Mouse (Mus musculus): ENCODE data around the gene Ppil1. TPM values are rescaled to one million over a fixed set of nuclear protein-coding genes. Genes with fewer than 3 reads are reported as not detected.
"Not testable (repeated sequence)": the region's sequence is repeated elsewhere in the genome, so short reads cannot be mapped to it uniquely, and the experiment has no call there.

Ppil1 gene
- total RNA-seq, 4 experiments from 2014 or later = 16.1 to 18.5 (median 16.4) TPM

GRCm38 (mm10) chr17:29281541-29281940, 17.6 kb upstream of the Ppil1 start:
- DNase-seq (ENCODE audit: low spot score in 2 of 2) = no peak

- DNase-seq (ENCODE audit: low spot score in 2 of 2) = no peak
Measured at GRCm38 (mm10) chr17:29280422-29280821, 16.4 kb upstream of the Ppil1 start.

- no peak for DNase-seq (ENCODE audit: low spot score in 2 of 2)
Measured at GRCm38 (mm10) chr17:29273889-29274288, 9.9 kb upstream of the Ppil1 start.

DNA sequence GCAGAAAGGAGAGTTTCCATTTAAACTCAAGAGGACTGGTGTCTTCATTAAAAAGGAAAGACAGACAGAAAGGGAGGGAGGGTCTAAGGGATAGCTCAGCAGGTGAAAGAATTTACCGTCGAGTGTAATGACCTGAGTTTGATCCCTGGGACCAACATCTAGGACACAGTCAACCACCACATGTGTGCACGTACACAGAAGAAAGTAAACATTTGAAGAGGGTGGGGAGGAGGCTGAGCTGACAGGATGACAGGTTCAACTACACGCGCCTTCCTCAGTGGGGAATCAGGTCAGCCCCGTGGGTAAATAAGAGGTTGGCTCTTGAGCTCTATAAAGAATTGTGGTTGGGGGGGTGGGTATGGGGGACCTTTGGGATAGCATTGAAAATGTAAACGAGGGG, 9.2 kb upstream of the Ppil1 start:
- DNase-seq (ENCODE audit: low spot score in 2 of 2) = no peak

DNA sequence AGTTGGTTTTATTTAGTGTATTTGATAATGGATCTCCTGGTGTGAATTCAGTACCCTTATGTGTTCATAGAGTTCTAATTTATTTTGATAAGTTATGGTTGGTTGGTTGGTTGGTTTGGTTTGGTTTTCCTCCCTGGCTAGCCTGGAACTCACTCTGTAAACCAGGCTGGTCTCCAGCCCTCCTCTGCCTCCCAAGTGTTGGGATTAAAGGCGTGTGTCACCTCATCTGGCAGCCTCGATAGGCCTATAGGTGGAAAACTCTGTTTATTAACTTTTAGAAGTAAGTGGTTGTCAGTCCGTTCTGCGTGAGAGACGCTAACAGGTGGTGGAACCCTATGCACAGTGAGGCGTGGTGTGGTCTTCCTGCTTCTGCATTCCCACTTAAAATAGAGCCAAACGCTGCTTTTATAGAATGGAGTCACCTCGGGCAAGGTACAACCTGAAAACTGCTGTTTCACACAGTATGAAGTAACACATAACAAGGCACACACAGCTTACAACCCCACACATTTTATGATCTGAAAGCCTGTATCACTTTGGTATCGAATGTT, 6.2 kb upstream of the Ppil1 start:
- no peak for DNase-seq (ENCODE audit: low spot score in 2 of 2)

DNA sequence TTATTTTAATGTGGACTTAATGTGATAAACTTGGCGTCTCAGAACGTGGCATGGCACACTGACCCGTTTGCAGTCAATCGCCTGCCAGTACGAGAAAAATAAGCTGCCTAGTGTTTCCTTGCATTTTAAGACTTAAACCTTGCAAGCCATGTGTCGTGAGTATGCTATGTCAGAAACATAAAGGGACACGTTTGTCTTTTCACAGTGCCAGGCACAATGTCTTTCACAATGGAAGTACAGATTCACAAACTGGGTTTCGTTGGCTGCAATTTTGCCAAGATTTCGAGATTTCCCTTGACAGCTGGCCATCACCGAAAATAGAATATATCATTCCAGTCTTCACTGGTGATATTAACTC, 5.3 kb upstream of the Ppil1 start:
- no peak for DNase-seq (ENCODE audit: low spot score in 2 of 2)

DNA sequence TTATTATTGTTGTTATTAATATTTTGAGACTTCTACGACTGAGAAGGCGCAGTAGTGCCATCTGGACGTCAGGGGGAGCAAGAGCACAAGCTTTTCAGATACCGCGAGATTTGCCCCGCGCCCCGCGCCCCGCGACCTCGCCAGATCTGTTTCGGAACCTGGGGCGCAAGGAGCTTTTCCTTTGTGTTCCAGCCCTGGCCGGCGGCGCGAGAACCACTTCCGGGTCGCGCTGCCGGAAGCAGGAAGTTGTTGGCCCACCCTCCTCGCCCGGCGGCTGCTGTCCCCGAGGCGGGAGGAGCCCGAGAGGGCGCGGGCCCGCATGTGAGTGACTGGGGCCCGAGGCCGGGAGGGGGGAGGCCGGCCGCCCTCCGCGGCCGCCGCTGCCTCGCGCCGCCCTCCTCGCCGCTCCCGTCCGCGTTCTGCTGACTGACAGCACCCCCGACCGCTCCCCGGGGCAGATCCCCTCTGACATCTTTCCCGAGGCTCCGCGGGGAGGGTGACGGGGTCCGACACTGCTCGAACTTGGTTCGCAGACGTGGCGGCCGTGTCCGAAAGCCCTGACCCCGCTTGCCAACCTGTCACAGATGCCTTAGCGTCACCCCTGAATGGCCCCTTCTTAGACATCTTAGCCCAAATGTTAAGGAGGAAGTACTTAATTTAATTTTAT, 4.8 kb upstream of the Ppil1 start, which contains the start of gene BC004004:
Gene BC004004 (plus strand): TSS at position 107 of the 667 bp plus-strand sequence.
- peak; percentile 94 to 95 for DNase-seq (ENCODE audit: low spot score in 2 of 2)

GRCm38 (mm10) chr17:29267931-29268681, 4.1 kb upstream of the Ppil1 start:
- no peak for DNase-seq (ENCODE audit: low spot score in 2 of 2)

DNA sequence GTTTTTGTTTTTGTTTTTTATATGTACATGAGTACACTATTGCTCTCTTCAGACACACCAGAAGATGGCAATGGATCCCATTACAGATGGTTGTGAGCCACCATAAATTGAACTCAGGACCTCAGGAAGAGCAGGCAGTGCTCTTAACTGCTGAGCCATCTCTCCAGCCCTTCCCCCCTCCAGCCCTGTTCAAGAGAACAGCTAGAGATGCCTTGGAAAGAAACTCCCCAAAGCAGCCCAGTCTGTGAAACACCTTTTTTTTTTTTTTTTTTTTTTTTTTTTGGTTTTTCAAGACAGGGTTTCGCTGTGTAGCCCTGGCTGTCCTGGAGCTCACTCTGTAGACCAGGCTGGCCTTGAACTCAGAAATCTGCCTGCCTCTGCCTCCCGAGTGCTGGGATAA, 3.1 kb upstream of the Ppil1 start:
- DNase-seq (ENCODE audit: low spot score in 2 of 2) = not testable (repeated sequence)

GRCm38 (mm10) chr17:29264760-29265159, 774 bp upstream of the Ppil1 start:
- DNase-seq (ENCODE audit: low spot score in 2 of 2) = no peak

GRCm38 (mm10) chr17:29263417-29263816, 569 bp downstream of the Ppil1 start:
- DNase-seq (ENCODE audit: low spot score in 2 of 2) = no peak

DNA sequence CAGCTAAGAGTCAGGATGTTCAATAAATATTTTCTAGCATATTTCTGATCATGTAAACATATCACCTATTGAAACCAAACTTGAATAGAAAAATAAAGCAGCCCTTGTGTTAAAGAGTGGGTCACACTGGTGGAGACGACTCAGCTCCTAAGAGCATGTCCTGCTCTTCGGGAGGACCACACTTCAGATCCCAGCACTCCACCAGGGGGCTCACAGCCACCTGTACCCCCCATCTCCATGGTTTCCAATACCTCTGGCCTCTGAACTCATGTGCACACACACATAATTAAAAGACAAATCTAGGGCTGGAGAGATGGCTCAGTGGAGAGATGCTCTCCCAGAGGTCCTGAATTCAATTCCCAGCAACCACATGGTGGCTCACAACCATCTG, 1.7 kb downstream of the Ppil1 start:
- DNase-seq (ENCODE audit: low spot score in 2 of 2) = no peak

GRCm38 (mm10) chr17:29261603-29262258, 2.3 kb downstream of the Ppil1 start:
- DNase-seq (ENCODE audit: low spot score in 2 of 2) = no peak

DNA sequence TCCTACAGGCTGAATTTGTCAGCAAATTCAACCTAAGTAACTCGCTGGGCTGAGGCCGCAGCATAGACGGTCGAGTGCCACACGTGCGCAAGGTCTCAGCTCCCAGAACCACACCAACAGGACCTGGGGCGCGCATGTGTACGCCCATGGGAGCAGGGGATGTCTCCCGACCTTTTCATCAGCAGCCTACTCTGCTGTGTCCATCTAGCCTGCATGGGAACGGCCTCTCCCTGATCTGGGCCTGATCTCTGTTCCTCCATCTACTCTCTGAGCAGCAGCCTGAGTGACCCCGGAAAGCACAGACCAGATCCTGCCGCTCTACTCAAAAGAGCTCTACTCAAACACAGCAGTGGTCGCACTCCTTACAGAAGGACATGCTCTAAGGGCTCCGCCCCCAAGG, 3.5 kb downstream of the Ppil1 start:
- no peak for DNase-seq (ENCODE audit: low spot score in 2 of 2)

GRCm38 (mm10) chr17:29259489-29259888, 4.5 kb downstream of the Ppil1 start:
- DNase-seq (ENCODE audit: low spot score in 2 of 2) = peak in 1 of 2 experiments; percentile 72

DNA sequence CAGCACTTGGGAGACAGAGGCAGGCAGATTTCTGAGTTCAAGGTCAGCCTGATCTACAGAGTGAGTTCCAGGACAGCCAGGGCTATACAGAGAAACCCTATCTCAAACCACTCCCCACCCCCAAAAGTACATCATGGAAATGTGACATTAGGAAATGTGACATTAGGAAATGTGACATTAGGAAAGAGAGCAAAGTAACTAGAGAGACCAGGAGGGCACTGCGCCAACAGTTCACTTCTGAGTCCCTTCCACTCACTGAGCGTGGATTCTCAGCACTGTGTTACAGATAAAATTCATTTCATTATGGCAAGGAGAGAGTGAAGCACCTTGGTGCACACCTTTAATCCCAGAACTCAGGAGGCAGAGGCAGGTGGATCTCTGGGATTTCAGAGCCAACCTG, 5.1 kb downstream of the Ppil1 start:
- no peak for DNase-seq (ENCODE audit: low spot score in 2 of 2)

- no peak for DNase-seq (ENCODE audit: low spot score in 2 of 2)
Measured at GRCm38 (mm10) chr17:29258025-29258558, 5.9 kb downstream of the Ppil1 start.

DNA sequence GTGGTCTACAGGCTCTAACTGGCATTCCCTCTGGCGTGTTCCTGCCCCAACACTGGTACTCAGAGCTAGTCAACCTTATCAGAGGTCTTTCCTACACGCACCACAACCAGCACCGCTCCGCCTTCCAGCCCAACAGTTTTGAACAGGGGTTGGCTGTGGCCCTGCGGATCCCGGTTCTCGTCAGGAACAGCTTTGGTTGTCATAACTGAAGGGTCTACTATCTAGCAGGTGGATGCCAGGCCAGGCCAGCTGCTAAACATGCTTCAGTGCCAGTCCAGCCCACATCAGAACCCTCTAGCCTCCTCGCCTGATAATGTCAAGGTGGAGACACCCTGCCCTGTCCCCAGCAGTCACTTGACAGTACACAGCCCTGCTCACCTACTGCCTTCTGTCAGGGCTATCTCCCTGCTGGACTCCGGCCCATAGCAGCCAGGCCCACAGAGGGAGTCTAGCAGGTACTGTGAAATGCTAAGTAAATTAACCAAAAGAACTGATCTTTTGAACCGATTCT, 6.9 kb downstream of the Ppil1 start:
- DNase-seq (ENCODE audit: low spot score in 2 of 2) = no peak

GRCm38 (mm10) chr17:29256507-29256906, 7.5 kb downstream of the Ppil1 start:
- DNase-seq (ENCODE audit: low spot score in 2 of 2) = no peak

- not testable (repeated sequence) for DNase-seq (ENCODE audit: low spot score in 2 of 2)
Measured at GRCm38 (mm10) chr17:29254784-29255183, 9.2 kb downstream of the Ppil1 start.

GRCm38 (mm10) chr17:29253684-29254083, 10.3 kb downstream of the Ppil1 start:
- no peak for DNase-seq (ENCODE audit: low spot score in 2 of 2)

DNA sequence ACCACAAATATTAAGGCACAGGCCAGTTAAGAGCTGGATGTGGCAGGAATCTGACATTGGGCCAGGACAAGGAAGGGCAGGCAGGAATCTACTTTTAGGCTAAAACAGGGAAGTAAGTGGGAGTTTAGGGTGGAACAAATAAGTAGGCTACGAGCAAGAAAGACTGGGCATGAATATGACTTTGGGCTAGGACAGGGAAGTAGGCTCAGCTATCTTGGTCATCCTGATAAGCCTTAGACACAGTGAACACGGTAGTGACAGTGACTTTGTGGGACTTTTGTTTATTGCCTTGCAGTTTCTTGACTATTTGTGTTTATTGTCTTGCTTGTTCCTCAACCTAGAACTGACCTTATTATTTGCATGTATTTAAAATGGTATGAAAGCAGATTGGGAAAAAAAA, 10.8 kb downstream of the Ppil1 start:
- no peak for DNase-seq (ENCODE audit: low spot score in 2 of 2)

Measured in layer of hippocampus, adult 8-10 months (tissue).